Mouse (Mus musculus): ENCODE results near the gene Setd3. TPM values are rescaled to one million over a fixed set of nuclear protein-coding genes. Genes with fewer than 3 reads are reported as not detected.

Setd3 gene
- polyA plus RNA-seq, 1 experiment from 2014 or later, result 53.8 TPM

GRCm38 (mm10) chr12:108069504-108069903 lies 109.6 kb downstream of the Setd3 start:
- H3K9me3 ChIP-seq (replicated peaks), result no peaks in the 10 kb centered on the region
- no peak for ATAC-seq (ENCODE audit: insufficient read depth)
- H3K27me3 ChIP-seq, result no peaks in the 10 kb centered on the region
- H3K27ac ChIP-seq (replicated peaks), result no peak overlapping the region
- H3K4me1 ChIP-seq (replicated peaks), result no peaks in the 10 kb centered on the region
- H3K4me3 ChIP-seq (replicated peaks), result no peak overlapping the region
- no peak overlapping the region for H3K9ac ChIP-seq
- no peaks in the 10 kb centered on the region for H3K36me3 ChIP-seq (replicated peaks)
- no peak overlapping the region for H3K4me2 ChIP-seq
- WGBS (ENCODE audit: insufficient replicate concordance), result 60% methylated on average over 6 of the region's 6 CpGs

- Histone ChIP-seq H3K4me3 (replicated peaks) (no peak overlapping the region), H3K4me1 (replicated peaks) (no peaks in the 10 kb centered on the region), H3K36me3 (replicated peaks) (no peaks in the 10 kb centered on the region), H3K4me2 (no peak overlapping the region), H3K27ac (replicated peaks) (no peak overlapping the region), H3K9me3 (replicated peaks) (no peaks in the 10 kb centered on the region), H3K9ac (no peak overlapping the region), H3K27me3 (no peaks in the 10 kb centered on the region)
- 61% methylated on average over 13 of the region's 13 CpGs for WGBS (ENCODE audit: insufficient replicate concordance)
- ATAC-seq (ENCODE audit: insufficient read depth), result no peak
Measured at GRCm38 (mm10) chr12:108067811-108068375, 111.2 kb downstream of the Setd3 start.

GRCm38 (mm10) chr12:108067231-108067630 lies 111.9 kb downstream of the Setd3 start:
- Histone ChIP-seq H3K4me3 (replicated peaks) (no peak overlapping the region), H3K9me3 (replicated peaks) (no peaks in the 10 kb centered on the region), H3K36me3 (replicated peaks) (no peaks in the 10 kb centered on the region), H3K27ac (replicated peaks) (no peak overlapping the region), H3K9ac (no peak overlapping the region), H3K4me2 (no peak overlapping the region), H3K4me1 (replicated peaks) (no peaks in the 10 kb centered on the region), H3K27me3 (no peaks in the 10 kb centered on the region)
- 50% methylated on average over 3 of the region's 3 CpGs for WGBS (ENCODE audit: insufficient replicate concordance)
- no peak for ATAC-seq (ENCODE audit: insufficient read depth)

GRCm38 (mm10) chr12:108064396-108064998 lies 114.6 kb downstream of the Setd3 start:
- Histone ChIP-seq H3K27ac (replicated peaks) (no peak overlapping the region), H3K4me3 (replicated peaks) (no peak overlapping the region), H3K27me3 (no peaks in the 10 kb centered on the region), H3K4me1 (replicated peaks) (no peaks in the 10 kb centered on the region), H3K9ac (no peak overlapping the region), H3K4me2 (no peak overlapping the region), H3K9me3 (replicated peaks) (no peaks in the 10 kb centered on the region), H3K36me3 (replicated peaks) (no peaks in the 10 kb centered on the region)
- WGBS (ENCODE audit: insufficient replicate concordance), result 58% methylated on average over 9 of the region's 9 CpGs
- ATAC-seq (ENCODE audit: insufficient read depth), result no peak

GRCm38 (mm10) chr12:108063986-108064385 lies 115.1 kb downstream of the Setd3 start:
- Histone ChIP-seq H3K4me2 (no peak overlapping the region), H3K9ac (no peak overlapping the region), H3K27me3 (no peaks in the 10 kb centered on the region), H3K27ac (replicated peaks) (no peak overlapping the region), H3K9me3 (replicated peaks) (no peaks in the 10 kb centered on the region), H3K4me3 (replicated peaks) (no peak overlapping the region), H3K4me1 (replicated peaks) (no peaks in the 10 kb centered on the region), H3K36me3 (replicated peaks) (no peaks in the 10 kb centered on the region)
- 38% methylated on average over 6 of the region's 6 CpGs for WGBS (ENCODE audit: insufficient replicate concordance)
- no peak for ATAC-seq (ENCODE audit: insufficient read depth)

GRCm38 (mm10) chr12:108062137-108062536 lies 117.0 kb downstream of the Setd3 start:
- Histone ChIP-seq H3K27ac (replicated peaks) (no peak overlapping the region), H3K9me3 (replicated peaks) (no peaks in the 10 kb centered on the region), H3K27me3 (no peaks in the 10 kb centered on the region), H3K4me2 (no peak overlapping the region), H3K9ac (no peak overlapping the region), H3K36me3 (replicated peaks) (no peaks in the 10 kb centered on the region), H3K4me1 (replicated peaks) (no peaks in the 10 kb centered on the region), H3K4me3 (replicated peaks) (no peak overlapping the region)
- 68% methylated on average over 5 of the region's 5 CpGs for WGBS (ENCODE audit: insufficient replicate concordance)
- ATAC-seq (ENCODE audit: insufficient read depth), result no peak

GRCm38 (mm10) chr12:108061661-108062060 lies 117.5 kb downstream of the Setd3 start:
- no peak overlapping the region for H3K4me2 ChIP-seq
- no peaks in the 10 kb centered on the region for H3K9me3 ChIP-seq (replicated peaks)
- no peak for ATAC-seq (ENCODE audit: insufficient read depth)
- no peak overlapping the region for H3K27ac ChIP-seq (replicated peaks)
- H3K4me3 ChIP-seq (replicated peaks), result no peak overlapping the region
- no peaks in the 10 kb centered on the region for H3K27me3 ChIP-seq
- H3K4me1 ChIP-seq (replicated peaks), result no peaks in the 10 kb centered on the region
- H3K9ac ChIP-seq, result no peak overlapping the region
- H3K36me3 ChIP-seq (replicated peaks), result no peaks in the 10 kb centered on the region
- WGBS (ENCODE audit: insufficient replicate concordance), result 65% methylated on average over 7 of the region's 7 CpGs

Other genes starting within 250 kb of the Setd3 start
- 0.05 and 0.10 TPM in 2 replicates for gene Bcl11b, start 175.7 kb downstream of the Setd3 start, polyA plus RNA-seq (2015; fragmentation: Nextera tagmentation; extraction: Ambion mirVana)
- gene Ccnk, start 265 bp upstream of the Setd3 start, polyA plus RNA-seq (2015; fragmentation: Nextera tagmentation; extraction: Ambion mirVana), result 1.4 and 1.7 TPM in 2 replicates
- gene Ccdc85c, start 96.1 kb upstream of the Setd3 start, polyA plus RNA-seq (2015; fragmentation: Nextera tagmentation; extraction: Ambion mirVana), result 1.1 and 1.4 TPM in 2 replicates
- gene Hhipl1, start 127.0 kb upstream of the Setd3 start, polyA plus RNA-seq (2015; fragmentation: Nextera tagmentation; extraction: Ambion mirVana), result 0.03 and 0.09 TPM in 2 replicates
- gene Cyp46a1, start 155.1 kb upstream of the Setd3 start, polyA plus RNA-seq (2015; fragmentation: Nextera tagmentation; extraction: Ambion mirVana), result 0.08 and 0.09 TPM in 2 replicates
- gene Eml1, start 191.6 kb upstream of the Setd3 start, polyA plus RNA-seq (2015; fragmentation: Nextera tagmentation; extraction: Ambion mirVana), result 5.5 and 6.1 TPM in 2 replicates

All from liver, embryonic 15.5 days (tissue).